Mouse (Mus musculus) spleen, adult 2 months (tissue): Measurements from ENCODE around the gene Tchp.

Source experiments
- CTCF ChIP-seq: fragments of 200-500 bp; IDR thresholded peaks from 2 replicates; pipeline ENCODE4 v1.5.1; 2011; ENCODE audit warnings: mild to moderate bottlenecking, inconsistent platforms; ENCODE audit not compliant: insufficient read depth, insufficient read length, insufficient replicate concordance; ENCODE audit errors: extremely low read depth
- POLR2A ChIP-seq: fragments of 200-500 bp; IDR thresholded peaks from 2 replicates; pipeline ENCODE4 v1.6.1; 2011; ENCODE audit warnings: low read depth, low read length, inconsistent platforms

- TF ChIP-seq POLR2A (no peak), CTCF (no peak)
Observed at GRCm38 (mm10) chr5:114752397-114752796, 44.8 kb downstream of the Tchp start.
